Mouse (Mus musculus) MEL (cell line): Measurements from ENCODE around the gene Kctd12b.

Experiments used
- CTCF ChIP-seq, 3 experiments: IDR thresholded peaks in 2 of 3; conservative IDR thresholded peaks in 1 of 3; 2 replicates each; pipeline ENCODE4 v1.5.1; 2011 to 2012; ENCODE audit warnings: low read length in 3 of 3, low read depth in 2 of 3, mild to moderate bottlenecking in 2 of 3, improper control_type of control experiment in 1 of 3, inconsistent platforms in 1 of 3, mixed read lengths in 1 of 3, moderate library complexity in 1 of 3; ENCODE audit not compliant: control insufficient read depth in 1 of 3, insufficient read depth in 1 of 3, poor library complexity in 1 of 3, severe bottlenecking in 1 of 3
- GABPA ChIP-seq: IDR thresholded peaks from 2 replicates; pipeline ENCODE4 v1.6.1; 2012; ENCODE audit warnings: low read depth, mild to moderate bottlenecking, inconsistent platforms, low read length, improper control_type of control experiment, moderate library complexity
- POLR2A ChIP-seq, 2 experiments: IDR thresholded peaks; 2 replicates each; pipeline ENCODE4 v1.6.1; 2011 to 2012; ENCODE audit warnings: low read length in 2 of 2, mild to moderate bottlenecking in 2 of 2, control low read depth in 1 of 2, improper control_type of control experiment in 1 of 2, low read depth in 1 of 2, moderate library complexity in 1 of 2; ENCODE audit not compliant: control insufficient read depth in 1 of 2, insufficient read depth in 1 of 2, poor library complexity in 1 of 2
- SIN3A ChIP-seq: IDR thresholded peaks from 2 replicates; pipeline ENCODE4 v1.6.1; 2012; ENCODE audit warnings: low read length, improper control_type of control experiment, inconsistent platforms
- SMC3 ChIP-seq: IDR thresholded peaks from 2 replicates; pipeline ENCODE4 v1.6.1; 2011; ENCODE audit warnings: low read depth, low read length, improper control_type of control experiment
- TAL1 ChIP-seq: IDR thresholded peaks from 2 replicates; pipeline ENCODE4 v1.6.1; 2012; ENCODE audit warnings: mild to moderate bottlenecking, inconsistent platforms, low read length, moderate library complexity, mixed read lengths
- TBP ChIP-seq: IDR thresholded peaks from 2 replicates; pipeline ENCODE4 v1.8.0; 2011; ENCODE audit warnings: low read depth, low read length, improper control_type of control experiment
- UBTF ChIP-seq: IDR thresholded peaks from 2 replicates; pipeline ENCODE4 v1.6.1; 2012; ENCODE audit warnings: low read depth, mild to moderate bottlenecking, inconsistent platforms, low read length, improper control_type of control experiment, moderate library complexity, borderline replicate concordance; ENCODE audit not compliant: insufficient read depth
- USF1 ChIP-seq: IDR thresholded peaks from 2 replicates; pipeline ENCODE4 v1.6.1; 2014; ENCODE audit warnings: low read depth, mild to moderate bottlenecking, inconsistent platforms, low read length, improper control_type of control experiment, moderate library complexity
- ZKSCAN1 ChIP-seq: IDR thresholded peaks from 2 replicates; pipeline ENCODE4 v1.6.1; 2012; ENCODE audit warnings: low read depth, mild to moderate bottlenecking, inconsistent platforms, low read length, improper control_type of control experiment, moderate library complexity
- ZMIZ1 ChIP-seq: IDR thresholded peaks from 2 replicates; pipeline ENCODE4 v1.6.1; 2012; ENCODE audit warnings: low read depth, mild to moderate bottlenecking, inconsistent platforms, low read length, improper control_type of control experiment, moderate library complexity

GRCm38 (mm10) chrX:153735697-153736096, 39.5 kb upstream of the Kctd12b start:
- TF ChIP-seq UBTF = no peak
- no peak for TF ChIP-seq CTCF (IDR thresholded peaks at IDR 0.05 in 2 of 3, conservative IDR thresholded peaks at IDR 0.05 in 1 of 3; ENCODE audit: control insufficient read depth in 1 of 3, insufficient read depth in 1 of 3, low read depth in 2 of 3, low read length in 3 of 3, poor library complexity in 1 of 3, severe bottlenecking in 1 of 3)
- no peak for TF ChIP-seq GABPA
- no peak for TF ChIP-seq POLR2A (IDR thresholded peaks at IDR 0.05; ENCODE audit: control insufficient read depth in 1 of 2, insufficient read depth in 1 of 2, low read depth in 1 of 2, low read length in 2 of 2, poor library complexity in 1 of 2)
- no peak for TF ChIP-seq SMC3
- TF ChIP-seq ZKSCAN1 = no peak
- no peak for TF ChIP-seq SIN3A
- no peak for TF ChIP-seq ZMIZ1
- TF ChIP-seq USF1 = no peak
- TF ChIP-seq TAL1 = no peak
- no peak for TF ChIP-seq TBP
